Mouse (Mus musculus): ENCODE data around the gene Rfk.

Rfk gene

DNA sequence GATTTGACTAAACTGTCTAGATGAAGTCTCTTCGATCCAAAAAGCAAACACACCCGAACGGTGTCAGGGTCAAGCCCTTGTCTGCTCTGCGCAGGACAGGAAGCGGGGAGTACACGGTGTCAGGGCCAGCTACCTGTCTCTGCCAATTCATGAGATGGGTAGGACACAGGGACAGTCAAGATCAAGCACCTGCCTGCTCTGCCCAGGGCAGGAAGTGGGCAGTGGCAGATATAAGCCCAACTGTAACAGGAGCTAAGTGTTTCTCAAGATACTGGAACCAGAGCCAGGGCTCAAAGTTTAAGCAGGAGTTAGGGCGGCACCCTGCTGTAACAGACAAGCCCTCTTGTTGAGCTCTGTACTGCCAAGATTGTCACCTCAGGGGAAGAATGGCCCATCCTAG is 49.7 kb downstream of the Rfk start:
- DNase-seq (ENCODE audit: inconsistent age in 2 of 2, low spot score in 1 of 2): no peak
